Mouse (Mus musculus): ENCODE data around the gene Cd79b. TPM values are rescaled to one million over a fixed set of nuclear protein-coding genes. Genes with fewer than 3 reads are reported as not detected.

The Cd79b gene
- total and polyA plus RNA-seq, 3 experiments: 527 to 741 (median 689) TPM

- Histone ChIP-seq H3K4me3 (replicated peaks in 1 of 3; ENCODE audit: low read depth in 2 of 3, low read length in 2 of 3, poor library complexity in 1 of 3) (no peak overlapping the region), H3K9ac (ENCODE audit: insufficient read depth, low read depth) (no peak overlapping the region), H3K4me2 (ENCODE audit: insufficient read depth, low read depth, poor library complexity, severe bottlenecking) (no peak overlapping the region), H3K9me3 (replicated peaks; ENCODE audit: low read length) (peaks cover 3% of the 10 kb centered on the region), H3K36me3 (replicated peaks in 1 of 2; ENCODE audit: control insufficient read depth in 1 of 2, insufficient read depth in 1 of 2, low read length in 1 of 2) (no peaks in the 10 kb centered on the region), H3K27ac (ENCODE audit: insufficient read depth, low read depth) (no peak overlapping the region), H3K79me2 (replicated peaks; ENCODE audit: control insufficient read depth, extremely low read depth, insufficient read depth, poor library complexity, severe bottlenecking) (no peaks in the 10 kb centered on the region), H3K27me3 (replicated peaks) (peaks cover 86% of the 10 kb centered on the region), H3K4me1 (ENCODE audit: control insufficient read depth in 1 of 2, insufficient read depth in 2 of 2) (peaks cover 10 to 11% of the 10 kb centered on the region in 2 experiments; a peak in 3 of 4 replicates)
- TF ChIP-seq KAT2A (IDR thresholded peaks at IDR 0.05; ENCODE audit: insufficient replicate concordance, low read length): no peak
- TF ChIP-seq RCOR1 (conservative IDR thresholded peaks at IDR 0.05; ENCODE audit: low read depth, low read length): no peak
- no peak for TF ChIP-seq MXI1 (IDR thresholded peaks at IDR 0.05; ENCODE audit: low read depth, low read length)
- no peak for TF ChIP-seq MAZ (IDR thresholded peaks at IDR 0.05; ENCODE audit: low read depth, low read length)
- no peak for TF ChIP-seq E2F4 (IDR thresholded peaks at IDR 0.05; ENCODE audit: insufficient replicate concordance, low read depth, low read length)
- TF ChIP-seq ELF1 (IDR thresholded peaks at IDR 0.05; ENCODE audit: low read depth, low read length): no peak
- no peak for TF ChIP-seq TCF12 (IDR thresholded peaks at IDR 0.05; ENCODE audit: low read depth, low read length)
- no peak for TF ChIP-seq GABPA (IDR thresholded peaks at IDR 0.05; ENCODE audit: insufficient replicate concordance, low read depth, low read length)
- no peak for TF ChIP-seq ZC3H11A (IDR thresholded peaks at IDR 0.05; ENCODE audit: low read depth, low read length)
- no peak for TF ChIP-seq ETS1 (conservative IDR thresholded peaks at IDR 0.05; ENCODE audit: low read depth, low read length)
- TF ChIP-seq UBTF (IDR thresholded peaks at IDR 0.05; ENCODE audit: low read depth, low read length): no peak
- no peak for TF ChIP-seq PAX5 (IDR thresholded peaks at IDR 0.05; ENCODE audit: low read length)
- TF ChIP-seq MAFK (IDR thresholded peaks at IDR 0.05; ENCODE audit: insufficient replicate concordance, low read length): no peak
- no peak for TF ChIP-seq JUND (conservative IDR thresholded peaks at IDR 0.05; ENCODE audit: low read depth, low read length)
- TF ChIP-seq ZKSCAN1 (IDR thresholded peaks at IDR 0.05; ENCODE audit: borderline replicate concordance, low read depth, low read length): no peak
- TF ChIP-seq POLR2A (IDR thresholded peaks at IDR 0.05; ENCODE audit: low read depth, low read length): no peak
- TF ChIP-seq USF2 (conservative IDR thresholded peaks at IDR 0.05; ENCODE audit: low read depth, low read length): no peak
- no peak for TF ChIP-seq MYC (IDR thresholded peaks at IDR 0.05; ENCODE audit: low read depth, low read length)
- TF ChIP-seq CHD1 (IDR thresholded peaks at IDR 0.05; ENCODE audit: low read depth, low read length): no peak
- TF ChIP-seq IRF4 (IDR thresholded peaks at IDR 0.05; ENCODE audit: low read depth, low read length): no peak
- dilution Hi-C loops (cut with MboI; ENCODE audit: extremely low pct_ligation_motif_present, extremely low pct_unique_long_range_greater_than_20kb, low sequenced_read_pairs): no loop called here
- in situ Hi-C loops (cut with MboI; ENCODE audit: low pct_ligation_motif_present, low pct_unique_long_range_greater_than_20kb, low sequenced_read_pairs): no loop called here
- DNase-seq (ENCODE audit: extremely low read depth): no peak
These were observed 36.3 kb upstream of the Cd79b start for GRCm38 (mm10) chr11:106350853-106351252.

GRCm38 (mm10) chr11:106349772-106350171, 35.2 kb upstream of the Cd79b start:
- H3K4me2 ChIP-seq (ENCODE audit: insufficient read depth, low read depth, poor library complexity, severe bottlenecking): no peak overlapping the region
- H3K36me3 ChIP-seq (replicated peaks in 1 of 2; ENCODE audit: control insufficient read depth in 1 of 2, insufficient read depth in 1 of 2, low read length in 1 of 2): no peaks in the 10 kb centered on the region
- in situ Hi-C loops (cut with MboI; ENCODE audit: low pct_ligation_motif_present, low pct_unique_long_range_greater_than_20kb, low sequenced_read_pairs): no loop called here
- H3K9ac ChIP-seq (ENCODE audit: insufficient read depth, low read depth): no peak overlapping the region
- no peak for DNase-seq (ENCODE audit: extremely low read depth)
- peaks cover 86% of the 10 kb centered on the region for H3K27me3 ChIP-seq (replicated peaks)
- TF ChIP-seq MAZ (IDR thresholded peaks at IDR 0.05; ENCODE audit: low read depth, low read length) (no peak), CTCF (conservative IDR thresholded peaks at IDR 0.05 in 1 of 2, IDR thresholded peaks at IDR 0.05 in 1 of 2; ENCODE audit: low read depth in 2 of 2, low read length in 2 of 2) (no peak), USF2 (conservative IDR thresholded peaks at IDR 0.05; ENCODE audit: low read depth, low read length) (no peak), ELF1 (IDR thresholded peaks at IDR 0.05; ENCODE audit: low read depth, low read length) (no peak), CHD2 (IDR thresholded peaks at IDR 0.05; ENCODE audit: low read length) (no peak), IRF4 (IDR thresholded peaks at IDR 0.05; ENCODE audit: low read depth, low read length) (no peak), PAX5 (IDR thresholded peaks at IDR 0.05; ENCODE audit: low read length) (no peak), RCOR1 (conservative IDR thresholded peaks at IDR 0.05; ENCODE audit: low read depth, low read length) (no peak), SMC3 (IDR thresholded peaks at IDR 0.05; ENCODE audit: low read depth, low read length) (no peak)
- H3K27ac ChIP-seq (ENCODE audit: insufficient read depth, low read depth): no peak overlapping the region
- dilution Hi-C loops (cut with MboI; ENCODE audit: extremely low pct_ligation_motif_present, extremely low pct_unique_long_range_greater_than_20kb, low sequenced_read_pairs): no loop called here
- peaks cover 8% of the 10 kb centered on the region for H3K9me3 ChIP-seq (replicated peaks; ENCODE audit: low read length)
- no peaks in the 10 kb centered on the region for H3K79me2 ChIP-seq (replicated peaks; ENCODE audit: control insufficient read depth, extremely low read depth, insufficient read depth, poor library complexity, severe bottlenecking)
- H3K4me3 ChIP-seq (replicated peaks in 1 of 3; ENCODE audit: low read depth in 2 of 3, low read length in 2 of 3, poor library complexity in 1 of 3): no peak overlapping the region
- H3K4me1 ChIP-seq (ENCODE audit: control insufficient read depth in 1 of 2, insufficient read depth in 2 of 2): peaks cover 5 to 6% of the 10 kb centered on the region in 2 experiments; a peak in 2 of 4 replicates
